Mouse (Mus musculus) layer of hippocampus, postnatal 25 days (tissue): Measurements from ENCODE around the gene Cacnb1. TPM values are rescaled to one million over a fixed set of nuclear protein-coding genes. Genes with fewer than 3 reads are reported as not detected.

Source experiments
- DNase-seq, 2 experiments: peaks; one replicate each; pipeline ENCODE4 v3.0.0; 2022; ENCODE audit warnings: mixed read lengths in 2 of 2, low spot score in 1 of 2; ENCODE audit errors: extremely low spot score in 1 of 2
- total RNA-seq, 2 experiments: library from RNA; stranded (reverse); gene quantifications; 2 replicates each; pipeline ENCODE4 v1.2.3; 2021

The Cacnb1 gene
- total RNA-seq, 2 experiments from 2014 or later = 138 to 144 TPM

DNA sequence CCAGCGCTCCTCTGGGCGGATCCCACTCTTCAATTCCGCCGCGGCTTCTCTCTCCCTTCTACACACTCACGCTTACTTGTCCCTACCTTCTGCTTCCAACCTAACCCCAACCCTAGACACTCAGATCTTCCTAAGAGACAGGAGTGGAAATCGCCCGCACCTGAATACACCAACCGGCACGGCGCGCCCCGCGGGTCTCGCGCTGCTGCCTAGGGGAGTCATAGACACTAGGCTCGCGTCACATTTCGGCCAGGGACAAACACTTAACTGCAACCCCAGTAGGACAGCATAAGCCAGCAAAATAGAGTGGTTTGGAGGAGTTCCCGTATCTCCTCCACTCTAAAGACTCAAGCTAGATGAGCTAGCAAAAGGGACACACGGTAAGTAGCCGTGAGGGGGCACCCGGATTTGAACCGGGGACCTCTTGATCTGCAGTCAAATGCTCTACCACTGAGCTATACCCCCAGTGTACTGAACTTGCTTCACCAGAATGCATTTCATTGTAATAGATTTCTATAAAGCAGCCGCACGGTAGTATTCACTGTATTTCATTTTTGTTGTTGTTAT lies 34.2 kb downstream of the Cacnb1 start:
- DNase-seq = peak; percentile 70 to 79

DNA sequence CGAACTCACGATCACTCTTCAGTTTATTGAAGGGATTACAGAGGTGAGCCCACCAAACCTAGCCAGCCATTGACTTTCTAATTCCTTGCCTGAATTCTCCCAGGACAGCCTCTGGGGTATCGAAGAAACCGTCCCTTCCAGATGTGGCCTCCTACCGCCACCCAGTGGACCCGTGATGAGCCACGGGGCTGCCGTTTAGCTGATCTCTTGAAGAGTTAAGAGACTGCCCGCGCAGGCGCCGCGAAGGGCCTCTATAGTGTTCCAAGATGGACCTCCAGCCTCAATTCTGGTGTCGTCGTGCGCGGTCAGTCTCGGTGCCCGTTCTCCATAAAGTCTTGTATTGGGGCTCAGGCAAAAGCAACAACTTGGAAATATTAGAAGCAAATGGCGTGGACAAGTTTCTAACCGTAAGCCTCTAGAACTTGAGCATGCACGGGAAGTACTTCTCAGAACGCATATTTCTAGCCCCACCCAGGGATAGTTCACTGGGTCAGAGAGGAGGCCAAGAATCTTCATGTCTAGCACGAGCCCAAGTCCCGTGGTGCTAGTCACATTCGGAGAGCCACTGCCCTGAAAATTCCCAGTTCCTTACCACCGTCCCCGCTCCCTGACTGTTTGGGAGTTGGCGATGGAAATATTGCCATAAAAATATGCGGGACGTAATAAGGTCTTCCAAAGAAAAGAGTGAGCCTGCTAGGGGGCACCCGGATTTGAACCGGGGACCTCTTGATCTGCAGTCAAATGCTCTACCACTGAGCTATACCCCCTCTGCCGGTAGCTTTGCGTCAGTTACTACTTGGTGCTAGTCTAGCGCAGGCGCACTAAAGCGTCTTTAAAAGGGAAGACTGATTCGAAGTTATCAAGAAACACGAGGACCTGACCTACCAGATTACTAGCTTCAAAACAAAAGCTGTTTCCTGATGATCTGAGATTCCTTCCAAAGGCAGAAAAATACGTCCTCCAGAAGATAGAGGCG lies 35.0 kb downstream of the Cacnb1 start:
- peak; percentile 98 to 99 for DNase-seq

DNA sequence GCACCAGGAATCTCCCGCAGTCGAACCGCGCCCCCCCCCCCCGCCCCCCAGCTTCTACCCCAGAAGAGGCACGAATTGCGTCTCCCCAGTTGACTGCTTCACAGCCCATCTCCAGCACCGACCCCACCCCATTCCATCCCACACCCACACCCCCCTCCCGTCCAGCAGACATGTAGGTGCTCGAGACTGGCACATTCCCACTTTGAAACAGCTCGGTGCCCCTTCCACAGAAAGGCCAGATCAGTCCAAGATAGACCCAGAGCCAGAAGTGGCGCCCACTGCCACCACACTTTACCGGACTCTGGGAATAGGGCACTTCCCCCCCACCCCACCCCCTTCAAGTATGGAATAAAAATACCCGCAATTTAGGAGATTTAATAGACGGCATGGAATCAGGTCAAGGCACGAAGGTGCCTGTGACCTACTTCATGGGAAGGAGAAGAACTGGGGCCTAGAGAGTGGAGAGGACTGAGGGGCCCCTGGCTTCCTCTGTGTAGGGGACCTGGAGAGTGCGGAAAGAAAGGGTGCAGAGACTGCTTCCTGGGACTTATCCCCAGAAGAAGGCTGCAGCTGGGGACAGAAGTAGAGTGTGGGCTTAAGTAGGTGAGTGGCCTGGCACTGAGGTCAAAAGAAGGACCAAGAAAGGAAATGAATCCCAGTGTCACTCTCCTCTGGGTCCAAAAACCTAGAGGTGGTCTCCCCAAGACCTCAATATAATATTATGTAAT lies 35.9 kb downstream of the Cacnb1 start:
- no peak for DNase-seq

DNA sequence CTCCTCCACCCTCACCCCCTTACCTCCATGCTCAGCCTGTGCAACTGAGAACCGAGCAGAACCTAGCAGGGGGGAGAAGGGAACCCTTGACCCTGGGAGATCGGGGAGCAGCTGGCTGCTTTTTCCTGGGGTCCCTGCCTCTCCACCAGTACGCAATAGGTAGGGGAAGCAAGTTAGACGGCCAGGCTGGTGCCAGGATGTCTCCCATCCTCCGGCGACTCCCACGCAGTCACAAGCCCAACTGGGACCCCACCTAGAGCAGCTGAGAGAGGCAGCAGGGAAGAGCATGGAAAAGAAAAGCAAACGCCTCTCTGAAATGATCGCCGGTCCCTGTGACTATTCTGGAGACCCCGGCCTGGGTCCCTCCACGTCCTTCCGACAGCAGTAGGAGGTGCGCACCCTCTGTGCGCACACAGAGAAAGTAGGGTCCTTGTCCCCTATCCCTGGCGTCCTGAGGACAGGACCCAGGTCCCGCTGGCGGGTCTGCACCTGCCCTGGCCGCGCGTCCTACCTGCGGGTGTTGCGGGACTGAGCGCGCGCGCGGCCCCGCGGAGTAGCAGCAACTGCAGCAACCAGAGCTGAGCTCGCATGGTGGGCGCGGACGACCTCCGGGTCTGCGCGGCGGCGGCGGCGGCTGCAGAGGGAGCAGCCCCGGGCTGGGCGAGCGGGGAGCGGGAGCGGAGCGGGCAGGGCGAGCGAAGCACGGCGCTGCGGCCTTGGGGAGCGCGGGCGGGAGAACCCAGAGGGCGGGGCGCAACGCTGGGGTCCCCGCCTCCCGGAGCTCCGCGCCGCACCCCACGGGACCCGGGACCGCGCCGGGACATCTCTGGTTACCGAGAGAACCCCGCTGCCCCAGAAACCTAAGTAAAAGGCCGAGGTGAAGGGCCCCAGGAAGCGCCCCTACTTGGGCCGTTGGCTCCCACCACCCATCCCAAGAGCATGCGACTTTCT lies 36.8 kb downstream of the Cacnb1 start, which contains the start of gene Plxdc1:
TSS of gene Plxdc1 (minus strand) at position 718 of the 951 bp plus-strand sequence.
- DNase-seq = no peak

DNA sequence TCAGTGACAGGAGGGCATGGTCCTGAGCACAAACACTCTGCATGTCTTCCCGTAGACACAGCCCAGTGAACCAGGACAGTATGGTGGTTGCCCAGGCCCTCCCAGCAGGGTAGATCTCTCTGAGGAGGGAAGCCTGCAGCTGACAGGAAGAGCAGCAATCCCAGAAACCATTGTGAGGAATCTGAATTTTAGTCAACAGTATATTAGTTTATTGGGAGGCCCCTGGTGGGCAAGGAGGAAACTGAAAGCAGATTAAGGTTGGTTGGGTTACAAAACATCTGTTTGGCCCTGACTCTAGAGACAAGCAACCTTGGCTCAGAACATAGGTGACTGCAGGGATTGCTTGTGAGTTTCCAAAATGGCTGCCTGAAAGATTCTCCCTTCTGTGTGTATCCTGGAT lies 38.9 kb downstream of the Cacnb1 start:
- no peak for DNase-seq

DNA sequence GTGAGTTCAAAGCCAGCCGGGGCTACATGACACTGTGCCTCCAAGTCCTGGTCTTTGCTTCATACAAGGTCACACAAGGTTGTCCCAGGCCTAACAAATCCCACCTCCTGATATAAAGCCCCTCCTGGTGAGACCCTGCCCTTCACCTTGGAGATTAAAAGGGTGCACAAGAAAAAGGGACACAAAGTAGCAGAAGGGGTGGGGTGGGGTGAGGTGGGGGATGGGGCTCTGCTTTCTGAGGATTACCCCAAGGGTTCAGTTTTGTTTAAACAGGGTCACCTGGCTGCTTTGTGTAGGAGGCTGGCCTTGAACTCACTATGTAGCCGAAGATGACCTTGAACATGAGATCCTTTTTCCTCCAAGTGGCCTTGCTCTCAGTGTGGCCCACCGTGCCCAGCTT lies 39.3 kb downstream of the Cacnb1 start:
- no peak for DNase-seq

DNA sequence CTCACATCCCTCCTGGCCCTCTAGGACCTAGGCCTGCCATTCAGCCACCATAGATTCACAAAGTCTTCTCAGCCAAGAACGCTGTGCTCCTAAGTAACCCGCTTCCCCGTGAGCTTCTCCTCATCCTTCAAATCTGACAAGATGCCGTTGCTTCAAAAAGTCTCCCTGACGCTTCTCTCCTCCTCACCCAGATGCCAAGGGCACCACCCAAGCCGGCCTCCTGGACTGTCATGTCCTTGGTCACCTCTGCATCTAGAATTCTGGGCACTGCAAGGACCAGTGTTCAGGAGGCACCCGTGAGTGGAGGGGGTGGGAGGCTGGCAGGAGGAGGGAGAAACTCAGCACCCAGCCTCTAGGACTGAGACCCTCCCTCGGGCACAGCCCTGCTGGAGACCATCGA lies 40.1 kb downstream of the Cacnb1 start:
- DNase-seq = no peak

DNA sequence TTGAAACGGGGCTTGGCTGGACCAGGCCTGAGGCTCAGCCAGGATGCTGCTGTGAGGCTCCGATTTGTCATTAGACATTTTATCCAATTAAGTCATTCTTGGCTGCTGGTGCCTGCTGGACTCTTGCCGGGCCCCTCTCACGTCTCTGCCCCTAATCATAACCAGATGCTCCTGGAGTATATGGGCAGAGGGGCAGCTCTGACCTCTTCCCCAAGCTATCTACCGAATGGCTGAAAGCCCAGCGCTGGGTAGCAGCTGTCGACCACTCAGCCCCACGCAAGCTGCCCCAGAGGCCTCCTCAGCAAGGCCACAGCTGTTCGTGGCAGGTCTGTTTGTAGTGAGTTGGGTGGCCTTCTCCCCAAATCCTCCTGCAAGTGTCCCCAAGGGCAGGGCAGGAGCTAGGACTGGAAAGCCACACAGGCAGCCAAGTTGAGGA lies 42.3 kb downstream of the Cacnb1 start:
- no peak for DNase-seq

DNA sequence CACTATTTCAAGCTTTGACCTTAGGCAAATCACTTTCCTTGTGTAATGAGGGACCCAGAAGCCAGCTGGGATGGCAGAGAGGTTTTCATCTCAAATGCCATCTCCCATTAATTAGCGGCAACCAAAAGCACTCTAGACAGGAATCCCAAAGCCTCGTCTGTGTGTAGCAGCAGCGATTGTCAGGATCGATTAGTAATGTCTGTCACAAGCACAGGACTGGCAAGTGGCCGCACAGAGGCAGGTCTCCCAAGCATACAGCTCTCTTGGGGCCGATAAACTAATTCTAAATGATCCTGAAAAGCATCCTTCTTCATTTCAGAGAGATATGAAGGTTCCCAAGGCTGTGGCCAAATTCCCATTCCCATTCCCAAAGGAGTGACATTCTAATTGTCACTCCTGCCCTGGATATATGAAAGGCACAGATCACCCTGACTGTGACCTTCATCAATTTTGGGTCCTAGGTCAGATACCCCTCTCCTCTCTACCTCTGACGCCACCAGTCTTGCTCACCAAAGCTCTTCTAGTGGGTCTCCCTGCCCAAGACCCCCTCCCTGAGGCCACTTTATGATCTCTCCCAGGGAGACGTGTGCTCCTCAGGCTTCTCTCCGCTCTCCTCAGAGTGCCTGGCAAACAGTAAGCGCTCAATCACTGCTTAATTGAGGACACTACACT lies 42.9 kb downstream of the Cacnb1 start:
- DNase-seq = no peak

DNA sequence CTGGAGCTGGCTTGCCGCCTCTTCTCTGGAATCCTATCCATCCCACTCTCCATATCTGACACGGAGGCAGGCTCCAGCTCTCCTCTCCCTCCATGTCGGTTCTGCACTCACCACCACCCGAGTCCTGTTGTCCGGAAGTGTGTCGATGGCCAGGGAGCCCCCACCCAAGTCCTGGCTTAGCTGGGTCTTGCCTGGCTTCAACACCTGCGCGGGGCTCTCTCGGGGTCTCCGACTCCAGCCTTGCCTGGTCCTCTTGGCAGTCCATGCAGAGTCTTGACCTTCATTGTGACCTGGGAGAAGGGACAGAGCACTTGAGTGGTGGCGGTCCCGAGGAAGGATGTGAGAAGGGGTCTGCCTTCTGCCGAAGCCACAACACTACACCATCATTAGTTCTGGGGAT lies 44.4 kb downstream of the Cacnb1 start:
- no peak for DNase-seq

DNA sequence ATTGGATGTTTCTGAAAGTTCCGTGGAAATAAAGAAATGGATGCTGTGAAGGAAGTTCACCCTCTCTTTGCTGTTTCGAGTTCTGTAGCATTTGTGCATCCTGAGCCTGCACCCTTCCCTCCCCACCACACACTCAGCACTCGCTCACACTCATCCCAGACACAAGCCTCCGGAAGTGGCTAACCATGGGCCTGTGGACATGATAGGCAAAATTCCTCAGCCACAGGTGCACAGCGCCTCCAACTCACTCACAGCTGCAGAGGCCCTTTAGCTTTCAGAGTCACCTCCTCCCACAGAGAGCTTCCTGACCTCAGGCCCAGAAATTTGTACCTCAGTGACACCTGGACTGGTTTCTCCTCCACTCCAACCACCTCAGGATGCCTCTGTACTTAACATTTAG lies 45.0 kb downstream of the Cacnb1 start:
- DNase-seq = no peak

DNA sequence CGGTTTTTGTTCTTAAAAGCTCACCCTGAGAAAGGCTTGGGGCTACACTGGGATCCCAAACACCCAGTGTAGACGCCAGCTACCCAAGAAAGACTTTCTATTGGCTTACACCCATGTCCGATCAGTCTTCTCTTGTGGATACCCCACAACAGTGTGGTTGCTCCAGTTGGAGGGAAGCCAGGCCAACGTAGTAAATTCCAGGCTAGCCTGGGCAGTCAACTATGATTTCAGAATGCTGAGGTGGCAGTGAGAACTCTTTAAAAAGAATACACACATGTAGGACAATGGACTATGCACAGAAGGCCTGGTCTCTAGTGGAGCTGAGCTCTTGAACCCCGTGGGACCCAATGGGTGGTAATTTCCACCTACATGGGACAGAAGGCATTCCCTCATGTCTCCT lies 48.1 kb downstream of the Cacnb1 start:
- DNase-seq = no peak

DNA sequence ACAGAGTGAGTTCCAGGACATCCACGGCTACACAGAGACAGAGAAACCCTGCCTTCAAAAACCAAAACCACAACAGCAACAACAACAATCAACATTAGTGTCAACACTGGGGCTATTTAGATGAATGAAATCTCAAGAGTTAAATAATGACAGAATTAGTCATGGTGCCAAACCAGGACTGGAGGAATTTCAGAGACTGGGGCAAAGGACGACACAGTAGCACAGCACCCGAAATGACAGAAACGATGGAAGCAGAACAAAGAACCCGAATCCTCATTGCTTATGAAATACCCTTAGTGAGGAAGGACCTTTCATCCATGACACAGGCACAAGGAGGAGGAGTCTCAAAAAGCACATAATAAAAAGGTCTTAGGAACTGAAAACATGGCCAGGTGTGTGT lies 48.7 kb downstream of the Cacnb1 start:
- DNase-seq = no peak

DNA sequence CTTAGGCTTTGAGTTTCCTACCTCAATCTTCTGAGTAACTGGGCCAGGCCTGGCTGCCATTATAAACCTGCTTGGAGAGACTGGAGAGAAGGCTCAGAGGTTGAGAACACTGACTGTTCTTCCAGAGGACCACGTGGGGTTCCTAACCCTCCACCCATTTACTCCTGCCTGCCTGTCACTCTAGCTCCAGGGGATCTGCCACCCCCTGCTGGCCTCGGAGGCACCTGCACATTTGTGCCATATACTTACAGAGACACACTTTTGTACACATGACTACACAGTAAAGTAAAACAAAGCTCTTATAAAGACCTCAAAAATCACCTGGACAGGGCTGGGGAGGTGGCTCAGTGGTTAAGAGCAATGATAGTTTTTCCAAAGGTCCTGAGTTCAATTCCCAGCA lies 50.4 kb downstream of the Cacnb1 start:
- DNase-seq = no peak

DNA sequence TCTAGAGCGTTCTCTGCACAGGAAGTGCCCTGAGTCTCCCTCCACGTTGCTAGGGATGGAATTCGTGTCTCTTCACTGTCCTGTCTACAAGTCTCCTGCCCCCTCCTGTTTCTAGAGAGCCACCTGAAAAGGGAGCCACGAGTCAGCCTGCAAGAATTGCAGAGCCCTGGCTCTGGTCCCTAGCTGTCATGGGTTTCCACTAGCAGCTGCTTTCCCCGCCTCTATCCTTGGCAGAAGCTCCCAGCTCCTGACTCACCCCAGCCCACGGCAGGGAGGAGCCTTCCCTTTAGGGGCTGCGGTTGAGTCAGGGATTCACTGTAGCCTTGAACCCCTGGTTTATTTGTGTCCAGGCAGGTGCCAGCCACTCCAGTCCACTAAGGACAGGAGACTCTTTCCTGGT lies 51.6 kb downstream of the Cacnb1 start:
- peak; percentile 62 to 63 for DNase-seq

DNA sequence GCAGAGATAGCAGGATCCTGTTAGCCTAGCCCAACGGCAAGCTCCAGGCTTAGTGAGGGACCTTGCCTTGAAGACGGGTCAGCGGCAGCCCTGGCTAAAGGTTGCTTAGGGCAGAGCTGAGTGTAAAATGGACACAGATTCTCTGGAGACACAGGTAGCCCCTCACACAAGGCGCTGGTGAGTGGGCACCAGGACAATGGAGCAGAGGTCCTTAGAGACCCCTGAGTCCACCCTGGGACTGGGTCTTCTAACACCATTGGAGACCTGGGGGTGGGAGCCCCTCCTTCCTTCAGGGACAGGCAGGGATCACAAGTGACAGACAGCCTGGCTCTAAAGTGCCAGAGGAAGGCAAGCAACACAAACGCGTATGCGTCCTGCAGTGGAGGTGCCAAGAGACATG lies 52.1 kb downstream of the Cacnb1 start:
- DNase-seq = no peak

DNA sequence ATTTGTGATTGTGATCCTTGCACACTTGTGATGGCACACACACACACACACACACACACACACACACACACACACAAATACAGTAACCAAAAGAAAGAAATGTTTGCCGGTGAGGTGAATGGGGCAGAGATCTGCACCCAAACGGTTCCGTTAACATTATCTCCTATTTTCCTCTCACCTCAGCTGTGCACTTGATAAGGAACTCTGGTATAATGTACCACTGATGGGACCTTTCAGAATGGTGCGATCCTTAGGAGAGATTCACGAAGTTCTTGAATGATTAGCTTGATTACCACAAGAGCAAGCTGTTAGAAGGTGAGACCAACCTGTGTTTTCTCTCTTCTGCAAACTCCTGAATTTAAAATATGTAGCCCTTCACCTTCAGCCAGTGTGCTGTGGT lies 54.4 kb downstream of the Cacnb1 start:
- DNase-seq = no peak

DNA sequence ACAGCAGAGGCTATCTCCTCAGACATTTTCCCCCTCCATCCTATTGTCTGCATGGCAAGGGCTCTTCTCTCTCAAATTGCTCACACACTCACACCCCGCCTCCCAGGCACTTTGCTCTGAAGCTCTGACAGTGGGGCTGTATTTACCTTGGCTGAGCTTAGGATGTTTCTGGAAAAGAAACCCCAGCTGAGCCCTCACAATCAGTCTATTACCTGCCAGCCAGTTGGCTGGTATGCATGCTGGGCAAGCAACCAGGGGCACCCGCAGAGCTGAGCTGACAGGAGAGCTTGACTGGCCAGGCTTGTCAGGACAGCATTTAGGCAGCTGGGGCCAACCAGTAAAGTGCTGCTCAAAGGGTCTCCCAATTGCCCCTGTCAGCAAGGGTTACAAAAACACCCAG lies 55.7 kb downstream of the Cacnb1 start:
- no peak for DNase-seq

DNA sequence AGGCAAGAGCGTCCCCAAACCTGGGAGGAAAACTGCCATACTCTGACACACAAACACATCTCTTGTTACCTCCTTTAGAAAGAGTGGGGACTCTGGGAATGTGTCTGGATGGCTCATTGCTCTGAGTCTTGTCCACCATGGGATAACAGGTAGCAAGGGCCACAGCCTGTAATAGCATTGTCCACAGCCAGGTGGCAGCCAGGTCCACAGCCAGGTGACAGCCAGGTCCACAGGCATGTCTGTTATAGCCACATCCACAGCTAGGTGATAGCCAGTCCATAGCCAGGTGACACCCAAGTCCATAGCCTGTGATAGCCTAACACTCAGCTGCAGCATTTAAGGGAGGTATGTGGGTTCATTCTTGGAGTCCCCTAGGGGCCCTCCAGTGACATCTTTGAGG lies 61.9 kb downstream of the Cacnb1 start:
- DNase-seq = no peak

DNA sequence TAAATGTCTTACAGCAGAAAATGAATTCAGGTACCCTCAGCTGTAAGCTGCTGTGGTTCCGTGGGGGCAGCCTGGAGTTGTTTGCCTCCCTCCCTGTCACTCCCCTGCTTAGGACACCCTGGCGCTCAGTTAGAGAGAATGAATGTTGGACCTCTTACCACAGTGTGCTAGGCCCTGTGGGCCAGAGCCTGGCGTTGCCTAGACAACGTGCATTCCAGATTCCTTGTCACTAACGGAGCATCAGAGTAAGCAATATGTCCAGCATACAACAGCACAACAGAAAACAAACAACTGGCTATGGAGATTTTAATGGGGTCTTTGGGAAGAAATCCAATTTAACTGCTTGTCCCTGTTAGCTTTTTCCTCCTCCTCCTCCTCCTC lies 63.5 kb downstream of the Cacnb1 start:
- peak in 1 of 2 experiments; percentile 17 for DNase-seq
